Mouse (Mus musculus): ENCODE measurements around the gene Itgb6. TPM values are rescaled to one million over a fixed set of nuclear protein-coding genes. Genes with fewer than 3 reads are reported as not detected.

The Itgb6 gene
- polyA plus RNA-seq, 1 experiment from 2014 or later, result 0.14 TPM

DNA sequence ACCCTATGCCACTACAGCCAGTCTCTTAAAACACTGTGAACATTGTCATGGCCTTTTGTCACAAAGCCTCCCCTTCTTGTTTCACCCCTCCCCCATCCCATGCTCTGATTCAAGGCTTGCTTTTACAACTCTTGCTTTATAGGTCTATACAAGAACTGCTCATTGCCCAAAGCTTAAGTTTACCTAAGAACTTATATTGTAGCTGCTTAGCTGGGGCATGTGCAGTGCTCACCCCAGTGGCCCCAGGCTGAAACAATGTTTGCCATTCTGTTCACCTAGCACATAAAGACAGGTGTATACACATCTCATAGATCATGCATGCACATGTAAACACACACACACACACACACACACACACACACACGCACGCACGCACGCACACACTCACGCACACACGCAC is 25.9 kb downstream of the Itgb6 start:
- H3K4me2 ChIP-seq, result no peak overlapping the region
- ATAC-seq (ENCODE audit: low read depth) (no peak), DNase-seq (no peak)
- no peak overlapping the region for H3K27ac ChIP-seq
- H3K4me3 ChIP-seq (replicated peaks), result no peak overlapping the region
- 86% methylated on average over 6 of the region's 6 CpGs for WGBS (ENCODE audit: insufficient replicate concordance)
- no peaks in the 10 kb centered on the region for H3K27me3 ChIP-seq
- no peaks in the 10 kb centered on the region for H3K9me3 ChIP-seq (replicated peaks)
- no peaks in the 10 kb centered on the region for H3K4me1 ChIP-seq (replicated peaks)
- no peaks in the 10 kb centered on the region for H3K36me3 ChIP-seq
- no peak overlapping the region for H3K9ac ChIP-seq

DNA sequence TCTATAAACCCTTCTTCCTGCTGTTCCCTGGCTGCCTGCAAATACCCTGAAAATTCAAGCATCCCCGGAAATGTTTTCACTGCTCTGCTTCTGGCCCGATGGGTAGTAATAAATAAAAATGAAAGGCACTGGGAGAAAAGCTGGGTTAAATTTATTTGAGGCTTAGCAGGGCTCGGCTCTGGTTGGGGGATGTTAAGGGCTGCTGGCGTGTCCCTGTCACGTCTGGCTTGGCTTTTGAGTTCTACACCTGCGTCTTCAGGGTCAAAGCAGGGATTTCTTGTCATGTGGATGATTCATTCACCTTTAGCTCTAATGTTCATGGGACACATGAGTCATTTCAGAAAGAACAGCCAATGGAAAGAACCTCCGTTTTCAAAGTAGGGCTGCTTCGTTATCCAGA is 26.7 kb downstream of the Itgb6 start:
- H3K27me3 ChIP-seq, result no peaks in the 10 kb centered on the region
- no peaks in the 10 kb centered on the region for H3K9me3 ChIP-seq (replicated peaks)
- H3K4me1 ChIP-seq (replicated peaks), result no peaks in the 10 kb centered on the region
- H3K4me3 ChIP-seq (replicated peaks), result no peak overlapping the region
- no peaks in the 10 kb centered on the region for H3K36me3 ChIP-seq
- no peak overlapping the region for H3K4me2 ChIP-seq
- no peak for DNase-seq
- ATAC-seq (ENCODE audit: low read depth), result no peak
- no peak overlapping the region for H3K27ac ChIP-seq
- 65% methylated on average over 8 of the region's 8 CpGs for WGBS (ENCODE audit: insufficient replicate concordance)
- H3K9ac ChIP-seq, result no peak overlapping the region

DNA sequence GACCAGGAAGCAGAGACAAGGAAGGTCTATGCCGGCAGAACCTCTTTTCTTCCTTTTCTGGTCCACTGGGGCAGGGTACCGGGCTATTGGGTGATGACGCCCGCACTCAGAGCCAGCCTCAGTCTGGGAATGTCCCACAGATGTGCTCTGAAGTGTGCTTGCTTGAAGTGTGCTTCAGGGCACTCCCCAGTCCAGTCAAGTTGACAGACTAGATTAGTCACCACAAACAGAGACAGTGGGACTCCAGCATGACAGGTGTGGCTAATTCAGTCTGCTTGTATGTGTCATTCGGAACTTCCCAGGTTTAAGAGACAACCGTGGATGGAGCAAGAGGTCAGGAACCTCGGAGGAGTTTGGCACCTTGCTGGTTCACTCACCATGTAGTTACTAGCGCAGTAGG is 27.9 kb downstream of the Itgb6 start:
- WGBS (ENCODE audit: insufficient replicate concordance), result 73% methylated on average over 8 of the region's 8 CpGs
- no peak overlapping the region for H3K9ac ChIP-seq
- no peak for ATAC-seq (ENCODE audit: low read depth)
- H3K4me1 ChIP-seq (replicated peaks), result no peaks in the 10 kb centered on the region
- no peak overlapping the region for H3K27ac ChIP-seq
- no peaks in the 10 kb centered on the region for H3K9me3 ChIP-seq (replicated peaks)
- no peak overlapping the region for H3K4me3 ChIP-seq (replicated peaks)
- H3K36me3 ChIP-seq, result no peaks in the 10 kb centered on the region
- no peak for DNase-seq
- H3K27me3 ChIP-seq, result no peaks in the 10 kb centered on the region
- no peak overlapping the region for H3K4me2 ChIP-seq

DNA sequence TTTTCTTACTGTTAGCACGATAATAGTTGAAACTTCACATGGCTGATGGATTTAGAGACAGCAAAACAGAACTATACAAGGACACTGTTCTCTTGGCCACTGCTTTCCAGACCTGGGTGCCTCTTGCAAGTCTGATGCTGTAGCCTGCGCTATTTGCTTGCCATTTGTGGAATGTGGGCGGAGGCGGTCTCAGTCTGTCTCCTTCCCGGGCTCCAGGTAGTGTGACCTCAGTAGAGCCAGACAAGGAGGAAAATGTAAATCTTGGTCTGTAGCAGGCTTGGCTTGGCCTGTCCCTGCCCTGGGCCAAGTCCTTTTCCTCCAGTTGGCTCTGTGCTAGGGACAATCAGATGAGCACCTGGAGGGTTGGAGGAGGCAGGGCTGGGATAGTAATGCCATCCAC is 30.2 kb downstream of the Itgb6 start:
- Histone ChIP-seq H3K9ac (no peak overlapping the region), H3K4me1 (replicated peaks) (no peaks in the 10 kb centered on the region), H3K9me3 (replicated peaks) (no peaks in the 10 kb centered on the region), H3K4me3 (replicated peaks) (no peak overlapping the region), H3K27me3 (no peaks in the 10 kb centered on the region), H3K27ac (no peak overlapping the region), H3K36me3 (no peaks in the 10 kb centered on the region), H3K4me2 (no peak overlapping the region)
- ATAC-seq (ENCODE audit: low read depth) (no peak), DNase-seq (no peak)
- 66% methylated on average over 5 of the region's 5 CpGs for WGBS (ENCODE audit: insufficient replicate concordance)

DNA sequence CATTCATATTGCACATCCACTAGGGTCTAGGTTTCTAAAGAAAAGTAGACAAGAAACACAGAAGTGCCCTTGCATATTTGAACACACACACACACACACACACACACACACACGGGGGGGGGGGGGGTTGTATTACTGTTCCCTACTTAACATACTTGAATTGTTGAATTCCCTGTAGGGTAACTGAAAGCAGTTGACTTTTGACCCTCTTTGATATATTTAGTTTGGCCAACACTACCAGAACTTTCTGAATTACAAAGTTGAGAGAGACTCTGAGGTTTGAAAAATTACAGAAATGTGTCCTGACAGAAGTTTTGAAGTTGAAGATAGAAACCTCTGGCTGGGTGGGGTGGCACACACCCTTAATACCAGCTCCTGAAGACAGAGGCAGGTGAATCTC is 32.2 kb downstream of the Itgb6 start:
- Histone ChIP-seq H3K27ac (no peak overlapping the region), H3K9me3 (replicated peaks) (no peaks in the 10 kb centered on the region), H3K4me1 (replicated peaks) (no peaks in the 10 kb centered on the region), H3K4me3 (replicated peaks) (no peak overlapping the region), H3K36me3 (no peaks in the 10 kb centered on the region), H3K9ac (no peak overlapping the region), H3K4me2 (no peak overlapping the region), H3K27me3 (no peaks in the 10 kb centered on the region)
- DNase-seq (no peak), ATAC-seq (ENCODE audit: low read depth) (no peak)
- 46% methylated on average over 1 of the region's 1 CpGs for WGBS (ENCODE audit: insufficient replicate concordance)

DNA sequence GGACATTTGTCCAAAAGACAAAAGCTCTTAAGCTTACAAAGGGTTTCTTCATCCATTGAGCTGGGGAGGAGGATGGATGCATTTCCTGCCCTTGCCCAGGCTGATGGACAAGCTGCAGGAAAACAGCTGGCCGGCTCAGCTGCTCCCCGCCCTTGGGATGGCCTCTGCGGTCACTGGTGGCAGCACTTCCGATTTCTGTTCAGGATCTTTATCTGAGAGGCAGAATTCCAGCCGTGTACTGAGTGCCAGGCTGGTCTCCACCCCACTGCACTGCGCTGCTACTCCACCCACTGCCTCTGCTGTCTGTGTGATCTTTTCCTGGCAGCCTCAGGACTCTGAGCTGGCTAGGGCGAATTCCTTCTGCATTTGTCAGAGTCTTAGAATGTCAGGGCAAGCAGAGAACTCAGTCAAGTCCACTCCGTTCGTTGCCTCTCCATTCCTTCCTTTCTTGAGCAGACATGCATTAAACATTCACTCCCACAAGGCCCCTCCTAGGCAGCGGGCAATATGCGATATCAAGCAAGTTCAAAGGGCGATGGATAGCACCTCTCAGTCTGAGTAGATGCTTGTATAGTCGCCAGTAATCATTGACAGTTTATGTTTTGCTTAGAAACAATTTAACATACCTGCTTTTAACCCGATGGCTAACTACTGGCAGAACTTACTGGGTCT is 33.4 kb downstream of the Itgb6 start:
- ATAC-seq (ENCODE audit: low read depth), result no peak

DNA sequence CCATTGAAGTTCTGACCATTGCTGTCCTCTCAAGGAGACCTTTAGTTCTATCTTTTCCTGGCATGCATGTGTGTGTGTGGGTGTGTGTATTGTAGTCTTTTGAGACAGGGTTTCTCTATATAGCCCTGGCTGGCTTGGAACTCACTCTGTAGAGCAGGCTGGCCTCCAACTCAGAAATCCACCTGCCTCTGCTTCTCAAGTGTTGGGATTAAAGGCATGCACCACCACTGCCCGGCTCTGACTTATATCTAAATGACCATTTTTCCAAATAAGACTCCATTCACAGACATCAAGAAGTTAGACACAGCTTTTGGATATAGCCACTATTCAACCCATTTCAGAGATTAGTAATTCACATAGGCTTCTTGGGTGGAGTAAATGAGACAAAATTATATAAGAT is 34.3 kb downstream of the Itgb6 start:
- DNase-seq (no peak), ATAC-seq (ENCODE audit: low read depth) (no peak)
- H3K27me3 ChIP-seq, result no peaks in the 10 kb centered on the region
- H3K27ac ChIP-seq, result no peak overlapping the region
- no peaks in the 10 kb centered on the region for H3K9me3 ChIP-seq (replicated peaks)
- H3K9ac ChIP-seq, result no peak overlapping the region
- H3K36me3 ChIP-seq, result no peaks in the 10 kb centered on the region
- H3K4me1 ChIP-seq (replicated peaks), result no peaks in the 10 kb centered on the region
- no peak overlapping the region for H3K4me2 ChIP-seq
- 54% methylated on average over 1 of the region's 1 CpGs for WGBS (ENCODE audit: insufficient replicate concordance)
- no peak overlapping the region for H3K4me3 ChIP-seq (replicated peaks)

More for the DNA sequence above, 33.4 kb downstream of the Itgb6 start:
- Histone ChIP-seq H3K4me1 (replicated peaks) (no peaks in the 10 kb centered on the region), H3K27me3 (no peaks in the 10 kb centered on the region), H3K36me3 (no peaks in the 10 kb centered on the region), H3K4me2 (no peak overlapping the region), H3K9me3 (replicated peaks) (no peaks in the 10 kb centered on the region), H3K4me3 (replicated peaks) (no peak overlapping the region), H3K27ac (no peak overlapping the region), H3K9ac (no peak overlapping the region)
- no peak for DNase-seq
- WGBS (ENCODE audit: insufficient replicate concordance), result 31% methylated on average over 14 of the region's 14 CpGs

DNA sequence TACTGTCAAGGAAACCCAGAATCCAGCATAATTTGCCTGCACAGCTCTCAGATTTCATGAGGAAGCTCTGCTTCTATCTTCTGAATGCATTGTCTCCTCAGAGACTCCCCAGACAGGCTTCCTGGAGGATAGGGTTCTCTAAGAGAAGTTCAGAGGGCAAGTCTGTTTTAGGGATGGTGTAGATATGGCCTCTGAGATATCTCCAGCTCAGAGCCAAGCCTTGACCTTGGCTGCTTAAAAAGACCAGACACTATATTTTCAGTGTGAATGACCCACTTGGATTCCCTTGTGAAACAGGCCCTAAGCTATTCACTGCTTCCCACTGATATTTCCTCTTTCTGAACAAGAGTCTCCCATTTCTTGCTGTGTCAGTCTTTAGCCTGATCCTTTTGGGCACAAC is 36.5 kb downstream of the Itgb6 start:
- Histone ChIP-seq H3K27me3 (no peaks in the 10 kb centered on the region), H3K9ac (no peak overlapping the region), H3K4me3 (replicated peaks) (no peak overlapping the region), H3K4me2 (no peak overlapping the region), H3K4me1 (replicated peaks) (no peaks in the 10 kb centered on the region), H3K36me3 (no peaks in the 10 kb centered on the region), H3K9me3 (replicated peaks) (no peaks in the 10 kb centered on the region), H3K27ac (no peak overlapping the region)
- ATAC-seq (ENCODE audit: low read depth) (no peak), DNase-seq (no peak)

DNA sequence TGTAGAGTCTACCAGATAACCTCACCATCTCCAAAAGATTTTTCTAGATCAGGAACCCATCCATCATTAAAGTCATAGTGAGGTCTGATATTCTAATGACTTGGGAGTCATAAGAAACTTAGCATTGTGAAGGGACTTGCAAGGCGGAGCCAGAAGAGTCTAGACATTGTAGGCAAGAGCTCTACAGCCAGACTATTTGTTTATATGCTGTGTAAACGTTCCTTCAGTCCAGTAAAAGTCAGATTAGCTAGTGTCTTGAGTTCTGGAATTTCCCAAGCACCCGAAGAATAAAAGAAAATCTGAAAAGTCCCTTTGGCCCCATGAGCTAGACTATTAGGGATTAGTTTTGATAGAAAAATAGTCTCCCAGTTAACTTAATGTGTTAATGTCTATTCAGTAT is 38.3 kb downstream of the Itgb6 start:
- DNase-seq, result no peak
- H3K9ac ChIP-seq, result no peak overlapping the region
- H3K4me3 ChIP-seq (replicated peaks), result no peak overlapping the region
- no peaks in the 10 kb centered on the region for H3K9me3 ChIP-seq (replicated peaks)
- no peak overlapping the region for H3K27ac ChIP-seq
- no peaks in the 10 kb centered on the region for H3K27me3 ChIP-seq
- ATAC-seq (ENCODE audit: low read depth), result no peak
- H3K4me1 ChIP-seq (replicated peaks), result no peaks in the 10 kb centered on the region
- H3K4me2 ChIP-seq, result no peak overlapping the region
- WGBS (ENCODE audit: insufficient replicate concordance), result 43% methylated on average over 3 of the region's 3 CpGs
- H3K36me3 ChIP-seq, result no peaks in the 10 kb centered on the region

DNA sequence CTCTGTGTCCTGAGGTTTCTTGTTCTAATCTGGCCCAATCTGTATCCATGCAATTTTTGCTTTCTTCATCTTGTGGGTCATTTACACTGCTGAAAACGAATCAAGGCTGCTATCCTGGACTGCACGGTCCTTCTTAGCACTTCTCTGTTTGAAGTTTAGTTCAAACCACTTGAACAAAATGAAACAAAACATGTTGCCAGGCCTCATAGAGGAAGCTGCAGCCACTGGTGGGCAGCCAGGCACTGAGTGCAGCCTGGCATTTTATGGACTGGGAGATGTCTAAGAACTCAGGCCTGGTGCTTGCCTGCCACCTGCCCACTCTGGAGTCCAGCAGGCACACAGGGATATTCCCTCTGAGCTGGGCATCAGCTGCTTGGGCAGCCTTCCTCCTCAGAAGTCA is 39.9 kb downstream of the Itgb6 start:
- no peaks in the 10 kb centered on the region for H3K36me3 ChIP-seq
- no peak overlapping the region for H3K4me3 ChIP-seq (replicated peaks)
- no peak overlapping the region for H3K9ac ChIP-seq
- 62% methylated on average over 2 of the region's 2 CpGs for WGBS (ENCODE audit: insufficient replicate concordance)
- H3K4me2 ChIP-seq, result no peak overlapping the region
- no peaks in the 10 kb centered on the region for H3K27me3 ChIP-seq
- no peaks in the 10 kb centered on the region for H3K9me3 ChIP-seq (replicated peaks)
- H3K4me1 ChIP-seq (replicated peaks), result no peaks in the 10 kb centered on the region
- DNase-seq, result no peak
- ATAC-seq (ENCODE audit: low read depth), result no peak
- H3K27ac ChIP-seq, result no peak overlapping the region

DNA sequence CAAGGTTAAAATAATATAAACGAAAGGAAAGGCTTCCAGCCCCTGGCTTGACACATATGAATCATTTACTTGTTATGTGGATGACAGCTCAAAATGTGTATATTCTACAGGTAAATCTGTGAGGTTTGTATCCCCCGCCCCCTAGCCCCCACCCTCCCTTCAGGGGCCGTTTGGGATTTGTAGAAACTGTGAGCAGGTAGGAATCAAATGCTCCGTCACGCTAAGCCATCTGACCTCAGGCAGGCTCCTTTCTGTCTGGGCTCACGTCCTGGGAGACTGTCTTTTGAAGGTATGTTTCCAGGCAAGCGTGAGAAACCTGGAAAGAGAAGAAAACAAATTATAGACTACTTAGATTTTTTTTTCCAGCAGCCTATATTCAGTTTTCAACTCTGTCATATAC is 48.0 kb downstream of the Itgb6 start:
- Histone ChIP-seq H3K9me3 (replicated peaks) (no peaks in the 10 kb centered on the region), H3K9ac (no peak overlapping the region), H3K4me1 (replicated peaks) (no peaks in the 10 kb centered on the region), H3K4me2 (no peak overlapping the region), H3K36me3 (no peaks in the 10 kb centered on the region), H3K4me3 (replicated peaks) (no peak overlapping the region), H3K27me3 (no peaks in the 10 kb centered on the region), H3K27ac (no peak overlapping the region)
- 70% methylated on average over 7 of the region's 7 CpGs for WGBS (ENCODE audit: insufficient replicate concordance)
- no peak for ATAC-seq (ENCODE audit: low read depth)
- no peak for DNase-seq

DNA sequence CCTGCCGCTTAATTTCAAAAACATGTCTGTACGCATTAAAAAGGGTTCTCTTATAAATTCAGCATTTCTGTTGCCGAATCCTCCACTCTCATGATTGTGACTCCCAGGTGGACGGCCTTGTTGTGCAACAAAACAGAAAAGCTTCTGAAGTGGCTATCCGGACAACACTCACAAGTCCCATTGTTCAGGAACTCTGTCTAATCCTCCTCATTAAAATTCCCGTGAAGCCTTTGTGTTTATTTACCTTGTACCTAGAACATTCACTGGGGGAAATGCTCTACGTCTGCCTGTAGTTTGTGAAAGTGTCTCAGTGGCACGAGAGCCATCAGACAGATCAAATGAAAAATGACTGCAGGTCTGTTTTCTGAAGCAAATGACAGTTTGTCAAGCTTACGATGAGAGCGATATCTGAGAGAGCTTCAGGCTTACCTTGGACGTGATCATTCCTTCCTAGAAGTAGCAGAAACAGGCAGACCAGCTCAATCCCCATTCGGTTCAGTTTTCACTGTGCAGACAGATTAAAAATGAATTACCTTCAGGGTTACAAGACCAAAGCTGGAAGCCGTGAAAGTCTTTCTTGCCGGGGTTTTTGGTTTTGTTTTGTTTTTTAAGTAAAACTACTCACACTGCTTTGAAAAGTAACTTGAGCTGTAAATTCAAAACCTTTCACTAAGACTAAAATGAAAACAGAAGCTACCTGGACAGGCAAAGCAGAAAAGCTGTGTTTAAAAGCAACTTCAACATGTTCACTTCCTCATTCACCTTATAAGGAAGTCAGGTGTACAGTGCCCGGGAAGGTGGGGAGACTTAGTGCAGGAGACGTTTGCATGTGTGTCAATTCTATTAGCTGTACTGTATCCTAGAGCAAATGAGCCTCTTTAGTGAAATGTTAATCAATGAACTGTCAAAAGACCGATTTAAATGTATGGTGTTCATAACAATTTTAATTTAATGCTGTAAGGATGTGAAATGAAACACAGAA is 49.2 kb downstream of the Itgb6 start:
- Histone ChIP-seq H3K4me3 (replicated peaks) (no peak overlapping the region), H3K4me1 (replicated peaks) (no peaks in the 10 kb centered on the region), H3K9ac (no peak overlapping the region), H3K9me3 (replicated peaks) (no peaks in the 10 kb centered on the region), H3K36me3 (no peaks in the 10 kb centered on the region), H3K27me3 (no peaks in the 10 kb centered on the region), H3K4me2 (no peak overlapping the region), H3K27ac (no peak overlapping the region)
- DNase-seq (no peak), ATAC-seq (ENCODE audit: low read depth) (no peak)
- WGBS (ENCODE audit: insufficient replicate concordance), result 56% methylated on average over 17 of the region's 17 CpGs

Measured in liver, embryonic 13.5 days (tissue).